Mouse (Mus musculus): ENCODE results near the gene Magoh. TPM values are rescaled to one million over a fixed set of nuclear protein-coding genes. Genes with fewer than 3 reads are reported as not detected.
A peak's percentile ranks its signal among the peaks of the same experiment; 100 is the strongest.

Magoh gene
- total RNA-seq, 2 experiments from 2014 or later, result 66.9 to 79.4 TPM

- ATAC-seq (replicated peaks; ENCODE audit: low FRiP score, poor library complexity, severe bottlenecking), result no peak
Measured at GRCm38 (mm10) chr4:107881631-107882030, 2.1 kb downstream of the Magoh start.

GRCm38 (mm10) chr4:107886371-107886770, 6.8 kb downstream of the Magoh start:
- no peak for ATAC-seq (replicated peaks; ENCODE audit: low FRiP score, poor library complexity, severe bottlenecking)

DNA sequence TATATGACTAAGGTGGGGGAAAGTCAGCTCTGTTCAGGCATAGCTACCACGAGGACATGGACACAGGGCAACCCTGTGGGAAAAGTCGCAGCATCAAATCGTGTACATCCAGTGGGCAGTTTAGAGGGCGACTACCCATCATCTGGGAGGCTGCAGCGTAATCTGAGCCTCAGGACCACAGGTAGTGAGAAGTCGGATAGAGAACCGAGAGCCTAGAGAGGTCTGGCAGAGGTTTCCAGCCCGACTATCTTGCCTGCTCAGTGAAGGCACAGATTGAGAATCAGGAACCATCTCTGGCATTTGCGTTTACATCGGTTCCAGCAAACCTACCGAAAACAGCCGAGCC, 9.8 kb downstream of the Magoh start:
- ATAC-seq (replicated peaks; ENCODE audit: low FRiP score, poor library complexity, severe bottlenecking), result peak; percentile 34

GRCm38 (mm10) chr4:107889731-107890432, 10.3 kb downstream of the Magoh start, which contains the start of gene 0610037L13Rik:
Gene 0610037L13Rik, plus strand, starts transcription at chr4:107889813.
- ATAC-seq (replicated peaks; ENCODE audit: low FRiP score, poor library complexity, severe bottlenecking), result peak; percentile 95

DNA sequence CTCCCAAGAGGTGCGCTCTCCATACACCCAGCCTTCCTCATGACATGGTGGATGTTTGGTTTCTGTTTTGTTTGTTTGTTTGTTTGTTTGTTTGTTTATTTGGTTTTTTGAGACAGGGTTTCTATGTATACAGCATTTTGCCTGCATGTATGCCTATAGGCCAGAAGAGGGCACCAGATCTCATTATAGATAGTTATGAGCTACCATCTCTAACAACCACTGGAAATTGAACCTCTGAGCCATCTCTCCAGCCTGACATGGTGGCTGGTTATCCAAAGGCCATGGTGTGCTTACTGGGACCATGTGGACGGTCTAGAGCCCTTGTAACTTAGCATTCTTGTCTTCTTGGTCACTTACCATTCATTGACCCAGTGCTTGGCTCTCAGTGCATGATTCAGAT, 13.1 kb downstream of the Magoh start:
- no peak for ATAC-seq (replicated peaks; ENCODE audit: low FRiP score, poor library complexity, severe bottlenecking)

DNA sequence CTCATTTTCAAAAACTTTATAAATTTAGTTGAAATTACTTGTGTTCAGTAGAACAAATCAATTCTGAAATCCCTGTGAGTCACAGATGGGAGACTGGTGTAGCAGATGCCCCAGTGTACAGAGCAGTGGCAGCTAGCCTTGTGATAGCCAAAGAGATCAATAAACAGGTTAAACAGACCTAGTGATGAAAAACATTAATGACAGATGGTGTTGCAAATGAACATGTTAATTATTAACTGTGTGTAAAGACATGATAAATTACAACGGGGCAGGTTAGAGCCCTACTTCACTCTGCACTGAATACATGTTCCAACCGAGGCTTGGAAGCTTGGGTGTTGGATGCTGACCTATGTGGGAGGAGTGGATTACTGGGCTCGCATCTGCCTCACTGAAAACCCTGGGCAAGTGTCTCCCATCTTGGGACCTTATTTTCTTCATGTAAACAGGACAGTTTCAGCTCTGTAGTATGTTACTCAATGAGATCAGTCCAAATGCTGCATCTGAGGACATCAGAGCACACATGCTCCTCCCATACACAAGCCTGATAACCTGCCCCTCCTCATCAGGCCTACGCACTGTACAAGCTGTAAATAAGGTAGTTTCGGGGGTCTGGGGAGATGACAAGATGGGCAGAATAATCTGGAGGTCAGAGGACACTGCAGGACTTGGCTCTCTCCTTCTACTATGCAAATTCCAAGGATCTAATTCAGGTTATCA, 19.8 kb downstream of the Magoh start:
- ATAC-seq (replicated peaks; ENCODE audit: low FRiP score, poor library complexity, severe bottlenecking), result no peak

GRCm38 (mm10) chr4:107900206-107900605, 20.7 kb downstream of the Magoh start:
- ATAC-seq (replicated peaks; ENCODE audit: low FRiP score, poor library complexity, severe bottlenecking), result no peak

DNA sequence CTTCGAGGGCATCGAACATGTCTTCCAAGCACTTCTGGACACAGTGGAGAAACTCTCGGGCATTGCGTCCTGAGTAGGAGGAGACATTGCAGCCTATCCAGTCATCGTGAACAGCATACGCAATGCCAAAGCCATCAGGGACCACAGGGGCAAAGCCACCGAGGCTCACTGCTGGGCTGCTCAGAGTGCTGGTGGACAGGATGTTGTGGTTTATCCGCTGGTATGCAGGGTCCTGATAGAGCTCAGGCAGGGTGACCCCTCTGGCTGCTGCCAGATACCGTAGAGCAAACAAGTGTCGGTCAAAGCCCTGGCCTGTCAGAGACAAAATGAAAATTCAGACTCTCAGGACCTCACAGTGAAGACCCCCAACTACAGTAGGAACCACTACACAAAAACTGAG, 24.7 kb downstream of the Magoh start:
- no peak for ATAC-seq (replicated peaks; ENCODE audit: low FRiP score, poor library complexity, severe bottlenecking)

DNA sequence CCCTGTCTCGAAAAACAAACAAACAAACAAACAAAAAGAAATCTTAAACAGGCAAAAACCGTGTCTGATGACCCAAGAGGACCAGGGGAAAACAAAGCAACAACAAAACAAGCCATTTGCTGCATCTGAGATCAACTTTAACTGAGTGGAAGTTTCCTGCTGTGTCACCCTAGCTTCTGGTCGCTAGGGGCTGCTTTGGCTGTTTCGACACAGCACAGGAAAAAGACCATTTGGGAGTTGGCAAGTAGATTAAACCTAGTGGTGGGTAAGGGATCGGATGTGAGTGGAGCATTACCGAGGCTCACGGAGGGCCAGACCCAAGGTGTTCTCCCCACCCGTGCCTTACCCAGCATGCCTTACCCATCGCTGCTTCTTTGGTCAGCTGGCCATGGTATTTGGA, 27.0 kb downstream of the Magoh start:
- no peak for ATAC-seq (replicated peaks; ENCODE audit: low FRiP score, poor library complexity, severe bottlenecking)

DNA sequence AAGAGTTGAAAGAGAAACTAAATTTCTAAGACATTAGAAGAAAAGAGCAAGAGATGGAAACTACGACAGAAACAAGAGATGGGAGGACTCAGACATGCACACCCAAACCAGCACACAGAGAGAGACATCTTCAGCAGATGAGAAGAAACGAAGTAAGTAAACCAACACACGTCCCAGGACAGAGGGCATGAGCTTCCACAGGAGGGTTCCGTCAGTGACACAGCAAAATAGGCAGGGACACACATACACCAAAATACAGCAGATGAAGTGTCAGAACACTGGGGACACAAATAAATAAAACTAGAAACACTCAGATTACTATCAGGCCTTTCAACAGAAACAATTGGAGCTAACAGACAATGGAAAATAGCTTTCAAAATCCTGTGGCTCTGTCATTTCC, 30.5 kb downstream of the Magoh start:
- ATAC-seq (replicated peaks; ENCODE audit: low FRiP score, poor library complexity, severe bottlenecking), result no peak

- no peak for ATAC-seq (replicated peaks; ENCODE audit: low FRiP score, poor library complexity, severe bottlenecking)
Measured at GRCm38 (mm10) chr4:107920336-107920735, 40.8 kb downstream of the Magoh start.

- no peak for ATAC-seq (replicated peaks; ENCODE audit: low FRiP score, poor library complexity, severe bottlenecking)
Measured at GRCm38 (mm10) chr4:107921152-107921695, 41.7 kb downstream of the Magoh start.

GRCm38 (mm10) chr4:107921952-107922351, 42.4 kb downstream of the Magoh start:
- ATAC-seq (replicated peaks; ENCODE audit: low FRiP score, poor library complexity, severe bottlenecking), result no peak

- peak; percentile 96 for ATAC-seq (replicated peaks; ENCODE audit: low FRiP score, poor library complexity, severe bottlenecking)
Measured at GRCm38 (mm10) chr4:107923145-107923802, 43.7 kb downstream of the Magoh start, which contains the start of gene Cpt2. Gene Cpt2, minus strand, starts transcription at chr4:107923610.

DNA sequence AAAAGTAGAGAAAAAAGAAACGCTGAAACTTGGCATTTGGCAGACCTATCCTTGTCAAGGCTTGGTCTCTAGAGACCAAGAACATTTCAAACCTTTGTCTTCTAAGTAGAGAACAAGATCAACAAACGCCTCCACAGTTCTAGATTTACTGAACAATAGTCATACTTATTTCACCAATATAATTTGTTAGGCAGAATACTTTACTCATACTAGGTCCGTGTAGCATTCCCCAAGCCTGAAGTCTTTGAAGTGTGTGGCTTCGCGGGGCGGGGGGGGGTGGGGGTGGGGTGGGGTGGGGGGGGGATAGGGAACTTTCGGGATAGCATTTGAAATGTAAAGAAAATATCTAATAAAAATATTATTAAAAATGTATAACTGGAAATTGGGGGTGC, 44.2 kb downstream of the Magoh start:
- ATAC-seq (replicated peaks; ENCODE audit: low FRiP score, poor library complexity, severe bottlenecking), result no peak

GRCm38 (mm10) chr4:107928269-107928668, 48.7 kb downstream of the Magoh start:
- ATAC-seq (replicated peaks; ENCODE audit: low FRiP score, poor library complexity, severe bottlenecking), result no peak

GRCm38 (mm10) chr4:107928726-107929125, 49.2 kb downstream of the Magoh start:
- ATAC-seq (replicated peaks; ENCODE audit: low FRiP score, poor library complexity, severe bottlenecking), result no peak

GRCm38 (mm10) chr4:107931453-107931852, 51.9 kb downstream of the Magoh start:
- no peak for ATAC-seq (replicated peaks; ENCODE audit: low FRiP score, poor library complexity, severe bottlenecking)

- no peak for ATAC-seq (replicated peaks; ENCODE audit: low FRiP score, poor library complexity, severe bottlenecking)
Measured at GRCm38 (mm10) chr4:107933239-107933638, 53.7 kb downstream of the Magoh start.

DNA sequence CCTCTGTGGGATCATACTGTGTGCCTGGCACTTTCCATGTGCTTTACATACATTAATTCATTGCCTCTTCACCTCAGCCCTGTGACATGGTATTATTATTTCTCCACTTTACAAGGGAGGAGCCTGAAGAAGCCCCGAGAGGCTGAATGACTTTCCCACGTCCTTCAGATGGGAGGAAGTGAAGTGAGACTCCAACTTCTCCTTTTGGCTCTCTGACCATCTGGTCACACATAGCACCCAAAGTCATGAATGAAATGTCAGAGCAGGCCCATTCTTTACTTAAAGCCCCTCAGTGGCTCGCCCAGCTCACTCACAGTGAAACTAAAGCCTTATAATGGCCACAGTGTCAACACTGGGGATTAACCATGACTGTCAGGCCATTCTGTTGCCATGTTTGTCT, 55.7 kb downstream of the Magoh start:
- ATAC-seq (replicated peaks; ENCODE audit: low FRiP score, poor library complexity, severe bottlenecking), result no peak

All from erythroblast, adult 5-6 weeks (primary cell).